Mouse (Mus musculus) B cell, adult 2 months (primary cell): Measurements from ENCODE around the gene Tnrc6b.
A peak's percentile ranks its signal among the peaks of the same experiment; 100 is the strongest.
"Not testable (repeated sequence)": the region's sequence is repeated elsewhere in the genome, so short reads cannot be mapped to it uniquely, and the experiment has no call there.

Experiments used
- DNase-seq, 2 experiments: peaks; one replicate each; pipeline ENCODE4 v3.0.0; 2022

Gene Tnrc6b

GRCm38 (mm10) chr15:80928811-80929355 is 217.8 kb downstream of the Tnrc6b start:
- DNase-seq, result no peak

GRCm38 (mm10) chr15:80930048-80930571 is 219.0 kb downstream of the Tnrc6b start:
- DNase-seq, result no peak

- not testable (repeated sequence) for DNase-seq
Observed at GRCm38 (mm10) chr15:80930676-80931320, 219.7 kb downstream of the Tnrc6b start.

- DNase-seq, result no peak
Observed at GRCm38 (mm10) chr15:80931345-80931960, 220.3 kb downstream of the Tnrc6b start.

GRCm38 (mm10) chr15:80934841-80935240 is 223.7 kb downstream of the Tnrc6b start:
- no peak for DNase-seq

- no peak for DNase-seq
Observed at GRCm38 (mm10) chr15:80936686-80937085, 225.6 kb downstream of the Tnrc6b start.

GRCm38 (mm10) chr15:80938615-80939014 is 227.5 kb downstream of the Tnrc6b start:
- DNase-seq, result peak in 1 of 2 experiments; percentile 4

- no peak for DNase-seq
Observed at GRCm38 (mm10) chr15:80939401-80939800, 228.3 kb downstream of the Tnrc6b start.

- no peak for DNase-seq
Observed at GRCm38 (mm10) chr15:80941468-80942040, 230.4 kb downstream of the Tnrc6b start.

GRCm38 (mm10) chr15:80945851-80946250 is 234.7 kb downstream of the Tnrc6b start:
- DNase-seq, result peak; percentile 63 to 65

- peak; percentile 90 to 93 for DNase-seq
Observed at GRCm38 (mm10) chr15:80948145-80949135, 237.3 kb downstream of the Tnrc6b start, which contains the start of gene Adsl. Gene Adsl (plus strand): TSS chr15:80948490.

- peak in 1 of 2 experiments; percentile 6 for DNase-seq
Observed at GRCm38 (mm10) chr15:80949431-80949830, 238.3 kb downstream of the Tnrc6b start.

GRCm38 (mm10) chr15:80950055-80950454 is 238.9 kb downstream of the Tnrc6b start:
- DNase-seq, result no peak

GRCm38 (mm10) chr15:80953971-80954370 is 242.9 kb downstream of the Tnrc6b start:
- no peak for DNase-seq

GRCm38 (mm10) chr15:80954861-80955260 is 243.7 kb downstream of the Tnrc6b start:
- no peak for DNase-seq

- DNase-seq, result no peak
Observed at GRCm38 (mm10) chr15:80955836-80956438, 244.8 kb downstream of the Tnrc6b start.

GRCm38 (mm10) chr15:80969371-80969770 is 258.3 kb downstream of the Tnrc6b start:
- DNase-seq, result no peak

- no peak for DNase-seq
Observed at GRCm38 (mm10) chr15:80974311-80974710, 263.2 kb downstream of the Tnrc6b start.

GRCm38 (mm10) chr15:80975666-80976065 is 264.6 kb downstream of the Tnrc6b start:
- no peak for DNase-seq

- peak; percentile 86 to 87 for DNase-seq
Observed at GRCm38 (mm10) chr15:80977620-80978334, 266.7 kb downstream of the Tnrc6b start, which contains the start of gene Sgsm3. Gene Sgsm3 (plus strand): TSS chr15:80977765.

GRCm38 (mm10) chr15:80979611-80980010 is 268.5 kb downstream of the Tnrc6b start:
- DNase-seq, result no peak
